Mouse (Mus musculus): Measurements from ENCODE around the gene Hip1.

DNA sequence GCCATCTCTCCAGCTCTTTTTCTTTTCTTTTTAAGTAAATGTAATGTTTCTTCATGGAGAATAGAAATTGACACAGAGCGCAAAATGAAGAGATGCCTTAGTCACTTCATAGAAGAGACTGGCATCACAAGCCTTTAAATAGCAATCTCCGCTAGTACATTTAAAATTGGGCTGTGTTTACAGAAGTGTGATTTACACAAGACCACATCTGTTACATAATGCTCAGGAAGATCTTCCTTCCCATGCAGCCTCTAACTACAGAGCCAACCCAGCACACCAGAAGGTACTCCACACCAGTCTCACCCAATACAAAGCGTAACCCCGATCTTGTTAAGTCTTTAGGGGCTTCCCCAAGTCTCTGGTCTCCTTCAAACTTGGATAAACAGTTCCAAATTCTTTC, 73.2 kb downstream of the Hip1 start:
- TF ChIP-seq CTCF (IDR thresholded peaks at IDR 0.05) (no peak), EP300 (IDR thresholded peaks at IDR 0.05; ENCODE audit: insufficient read depth, low read depth, low read length) (no peak)

Measured in heart, adult 2 months (tissue).